Mouse (Mus musculus) CH12.LX (cell line): ENCODE data around the gene Hist1h4c.
"Not testable (repeated sequence)": the region's sequence is repeated elsewhere in the genome, so short reads cannot be mapped to it uniquely, and the experiment has no call there.

Experiments used
- EP300 ChIP-seq: IDR thresholded peaks from 2 replicates; pipeline ENCODE4 v1.6.1; 2011; ENCODE audit warnings: low read length, improper control_type of control experiment
- MAFK ChIP-seq: IDR thresholded peaks from 2 replicates; pipeline ENCODE4 v1.6.1; 2011; ENCODE audit warnings: low read length, improper control_type of control experiment; ENCODE audit not compliant: insufficient replicate concordance
- NELFE ChIP-seq: IDR thresholded peaks from 2 replicates; pipeline ENCODE4 v1.6.1; 2011; ENCODE audit warnings: low read depth, low read length, improper control_type of control experiment
- NRF1 ChIP-seq: IDR thresholded peaks from 2 replicates; pipeline ENCODE4 v1.6.1; 2014; ENCODE audit warnings: low read depth, mild to moderate bottlenecking, inconsistent platforms, low read length, improper control_type of control experiment, moderate library complexity
- USF1 ChIP-seq: IDR thresholded peaks from 2 replicates; pipeline ENCODE4 v1.6.1; 2014; ENCODE audit warnings: low read depth, mild to moderate bottlenecking, inconsistent platforms, low read length, improper control_type of control experiment

- not testable (repeated sequence) for TF ChIP-seq NELFE, MAFK, USF1, NRF1, EP300
Measured at GRCm38 (mm10) chr13:23702801-23703200, 4.5 kb upstream of the Hist1h4c start.
